Mouse (Mus musculus) lung, embryonic 15.5 days (tissue): ENCODE results near the gene Tuba1c. TPM values are rescaled to one million over a fixed set of nuclear protein-coding genes. Genes with fewer than 3 reads are reported as not detected.
"Not testable (repeated sequence)": the region's sequence is repeated elsewhere in the genome, so short reads cannot be mapped to it uniquely, and the experiment has no call there.

ENCODE experiments used
- ATAC-seq: fragments of 200-750 bp; cut with Nextera tagmentation; 2 replicates; pipeline ENCODE4 v1.8.0; 2017; ENCODE audit warnings: moderate number of reproducible peaks, borderline replicate concordance; ENCODE audit not compliant: low FRiP score, low TSS enrichment; ENCODE audit errors: extremely low read depth
- H3K27ac ChIP-seq: fragments of 300-500 bp; sonication (generic); 2 replicates; pipeline ENCODE4 v1.5.1; 2015; ENCODE audit warnings: moderate library complexity, mild to moderate bottlenecking, inconsistent platforms
- H3K27me3 ChIP-seq: fragments of 300-500 bp; sonication (generic); 2 replicates; pipeline ENCODE4 v1.6.1; 2015; ENCODE audit warnings: inconsistent platforms
- H3K36me3 ChIP-seq: fragments of 300-500 bp; sonication (generic); 2 replicates; pipeline ENCODE4 v1.6.1; 2015; ENCODE audit warnings: inconsistent platforms
- H3K4me1 ChIP-seq: fragments of 300-500 bp; sonication (generic); 2 replicates; pipeline ENCODE4 v1.6.1; 2015; ENCODE audit warnings: inconsistent platforms
- H3K4me2 ChIP-seq: fragments of 300-500 bp; sonication (generic); 2 replicates; pipeline ENCODE4 v1.6.1; 2015; ENCODE audit warnings: inconsistent platforms, mild to moderate bottlenecking, moderate library complexity
- H3K4me3 ChIP-seq: fragments of 300-500 bp; sonication (generic); 2 replicates; pipeline ENCODE4 v1.5.1; 2015; ENCODE audit warnings: mild to moderate bottlenecking, inconsistent platforms
- H3K9ac ChIP-seq: fragments of 300-500 bp; sonication (generic); 2 replicates; pipeline ENCODE4 v1.6.1; 2015; ENCODE audit warnings: inconsistent platforms
- H3K9me3 ChIP-seq: fragments of 300-500 bp; sonication (generic); 2 replicates; pipeline ENCODE4 v1.6.1; 2016; ENCODE audit warnings: inconsistent platforms
- WGBS: fragments of 180-500 bp; shearing (Covaris S2); methylation state at CpG from one replicate; pipeline ENCODE4 v1.1.7; 2015; 5-methylcytosine and 5-hydroxymethylcytosine counted together
- polyA plus RNA-seq: library from polyadenylated mRNA; unstranded; fragments of >200 nt; fragmentation: Nextera tagmentation; extraction: Ambion mirVana; gene quantifications from 2 replicates; pipeline ENCODE4 v1.2.1, GENCODE M21; 2015

Gene Tuba1c
- polyA plus RNA-seq, 1 experiment from 2014 or later: 224 TPM

DNA sequence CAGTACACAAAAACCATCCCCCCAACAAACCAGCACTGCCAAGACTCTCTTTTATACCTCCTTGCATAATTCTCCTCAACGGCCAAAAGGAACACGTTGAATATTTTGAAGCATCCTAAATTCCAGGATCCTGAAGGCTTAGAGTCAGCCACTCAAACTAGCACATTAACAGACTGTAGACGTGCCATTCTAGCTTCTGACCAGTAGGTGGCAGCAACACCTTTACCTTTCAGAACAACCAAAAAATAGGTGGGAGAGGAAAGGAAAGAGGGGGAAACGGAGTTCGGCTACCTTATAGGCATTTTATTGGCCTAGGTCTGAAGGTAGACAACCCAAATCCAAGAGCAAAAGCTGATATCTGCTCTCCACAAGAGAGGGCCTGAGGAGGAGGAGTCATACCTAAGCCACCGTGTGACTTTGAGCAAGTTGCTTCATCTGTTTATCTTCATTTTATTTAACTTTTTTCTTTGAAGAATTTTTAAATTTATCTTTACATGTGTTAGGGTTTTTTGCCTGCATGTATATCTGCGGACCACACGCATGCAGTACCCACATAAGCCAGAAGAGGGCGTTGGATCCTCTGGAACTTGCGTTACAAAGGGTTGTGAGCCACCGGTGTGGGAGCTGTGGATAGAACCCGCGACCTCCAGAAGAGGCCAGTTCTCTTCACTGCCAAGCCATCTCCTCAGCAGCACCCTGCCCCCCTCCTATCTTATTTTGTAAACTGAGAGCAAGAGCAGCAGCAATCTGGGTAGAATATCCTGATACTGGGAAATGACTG lies 20.0 kb downstream of the Tuba1c start:
- no peak for ATAC-seq
- Histone ChIP-seq H3K27me3 (peaks cover 32% of the 10 kb centered on the region), H3K4me1 (peaks cover 7% of the 10 kb centered on the region; the same call in 1 of the 2 replicates), H3K27ac (no peak overlapping the region), H3K9me3 (no peaks in the 10 kb centered on the region), H3K9ac (no peak overlapping the region), H3K36me3 (no peaks in the 10 kb centered on the region), H3K4me3 (no peak overlapping the region), H3K4me2 (no peak overlapping the region)
- 26% methylated on average over 13 of the region's 13 CpGs for WGBS

DNA sequence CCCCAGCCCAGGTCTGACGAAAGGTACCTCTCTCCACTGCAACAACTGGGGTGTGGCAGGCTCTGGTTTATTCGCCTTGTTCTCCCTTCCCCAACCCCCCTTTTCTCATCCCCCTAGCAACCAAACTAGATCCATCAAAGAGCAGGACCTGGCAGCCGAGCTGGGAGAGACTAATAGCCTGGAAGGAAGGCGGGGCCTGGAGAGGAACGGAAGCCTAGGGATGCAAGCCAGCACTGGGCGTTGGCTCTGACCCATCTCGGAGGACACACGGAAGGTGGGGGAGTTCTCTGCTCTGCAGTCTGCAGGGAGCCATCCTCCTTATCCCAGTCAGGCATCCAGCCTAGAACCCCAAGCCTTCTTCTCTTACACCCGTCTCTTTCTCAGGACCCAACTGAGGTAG lies 23.7 kb downstream of the Tuba1c start:
- Histone ChIP-seq H3K4me3 (no peak overlapping the region), H3K9me3 (no peaks in the 10 kb centered on the region), H3K9ac (no peak overlapping the region), H3K27ac (no peak overlapping the region), H3K4me1 (peaks cover 26% of the 10 kb centered on the region), H3K27me3 (peaks cover 69% of the 10 kb centered on the region), H3K36me3 (no peaks in the 10 kb centered on the region), H3K4me2 (no peak overlapping the region)
- no peak for ATAC-seq
- 12% methylated on average over 9 of the region's 9 CpGs for WGBS

DNA sequence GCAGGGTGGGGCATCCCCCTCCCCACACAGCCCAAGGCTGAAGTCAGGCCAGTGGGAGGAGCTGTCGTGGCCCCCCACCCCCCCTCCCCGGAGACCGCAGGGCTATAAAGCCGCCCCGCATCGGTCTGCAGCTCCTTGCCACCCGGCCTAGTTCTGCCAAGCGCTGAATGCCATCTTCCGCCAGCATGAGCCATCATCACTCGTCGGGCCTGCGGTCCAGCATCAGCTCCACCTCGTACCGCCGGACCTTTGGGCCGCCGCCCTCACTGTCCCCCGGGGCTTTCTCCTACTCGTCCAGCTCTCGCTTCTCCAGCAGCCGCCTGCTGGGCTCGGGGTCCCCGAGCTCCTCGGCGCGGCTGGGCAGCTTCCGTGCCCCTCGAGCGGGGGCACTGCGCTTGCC lies 25.3 kb downstream of the Tuba1c start, which contains the start of gene Prph:
Gene Prph (plus strand): TSS at position 135 of the 400 bp plus-strand sequence.
- Histone ChIP-seq H3K4me3 (peak within 1 kb of the TSS; percentile 35), H3K27ac (no peak within 1 kb of the TSS), H3K9ac (0 out of 2 replicates have a peak within 1 kb of the TSS, but pooled peaks have one; percentile 11), H3K4me1 (peaks cover 24% of the 10 kb centered on the region), H3K9me3 (no peaks in the 10 kb centered on the region), H3K36me3 (no peaks in the 10 kb centered on the region), H3K27me3 (peaks cover 81% of the 10 kb centered on the region), H3K4me2 (peak within 1 kb of the TSS; percentile 75)
- 2% methylated on average over 30 of the region's 30 CpGs for WGBS
- no peak for ATAC-seq

DNA sequence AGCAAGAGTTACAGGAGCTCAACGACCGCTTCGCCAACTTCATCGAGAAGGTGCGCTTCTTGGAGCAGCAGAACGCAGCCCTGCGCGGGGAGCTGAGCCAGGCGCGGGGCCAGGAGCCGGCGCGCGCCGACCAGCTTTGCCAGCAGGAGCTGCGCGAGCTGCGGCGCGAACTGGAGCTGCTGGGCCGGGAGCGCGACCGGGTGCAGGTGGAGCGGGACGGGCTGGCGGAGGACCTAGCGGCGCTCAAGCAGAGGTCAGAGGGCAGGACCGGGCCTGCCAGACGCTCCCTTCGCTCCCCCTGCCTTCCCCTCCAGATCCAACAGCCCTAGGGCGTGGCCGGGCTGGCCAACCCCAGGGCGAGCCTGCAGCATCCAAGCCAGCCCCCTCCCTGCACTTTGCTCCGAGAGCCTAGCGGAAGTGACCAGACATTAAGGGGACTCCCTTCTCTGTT lies 25.8 kb downstream of the Tuba1c start:
- H3K4me2 ChIP-seq: peak overlapping the region; percentile 75

DNA sequence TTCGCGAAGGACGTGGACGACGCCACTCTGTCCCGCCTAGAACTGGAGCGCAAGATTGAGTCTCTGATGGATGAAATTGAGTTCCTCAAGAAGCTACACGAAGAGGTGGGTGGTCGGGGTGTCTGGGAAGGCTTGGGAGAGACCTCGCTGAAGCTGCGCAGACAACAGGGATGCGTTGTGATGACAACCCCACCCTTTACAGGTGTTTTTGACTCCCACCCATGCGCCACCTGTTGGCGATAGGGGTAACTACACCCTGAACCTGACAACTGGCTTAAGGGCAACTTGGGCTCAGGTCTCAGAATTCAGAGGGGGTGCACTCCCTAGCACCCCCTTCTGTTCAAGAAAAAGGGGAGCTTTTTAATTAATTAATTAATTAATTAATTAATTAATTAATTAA lies 26.6 kb downstream of the Tuba1c start:
- Histone ChIP-seq H3K27ac (no peak overlapping the region), H3K27me3 (peaks cover 79% of the 10 kb centered on the region), H3K36me3 (no peaks in the 10 kb centered on the region), H3K4me2 (peak overlapping the region; percentile 75; the same call in 1 of the 2 replicates), H3K4me1 (peaks cover 24% of the 10 kb centered on the region), H3K9me3 (no peaks in the 10 kb centered on the region), H3K9ac (no peak overlapping the region), H3K4me3 (peak overlapping the region; percentile 35; the same call in 1 of the 2 replicates)
- ATAC-seq: no peak
- 6% methylated on average over 14 of the region's 14 CpGs for WGBS

More for the DNA sequence above, 25.8 kb downstream of the Tuba1c start:
- Histone ChIP-seq H3K36me3 (no peaks in the 10 kb centered on the region), H3K9me3 (no peaks in the 10 kb centered on the region), H3K9ac (0 out of 2 replicates have a peak overlapping the region, but pooled peaks have one; percentile 11), H3K27ac (no peak overlapping the region), H3K4me1 (peaks cover 24% of the 10 kb centered on the region), H3K27me3 (peaks cover 81% of the 10 kb centered on the region), H3K4me3 (peak overlapping the region; percentile 35)
- under 1% methylated on average over 37 of the region's 37 CpGs for WGBS
- no peak for ATAC-seq

DNA sequence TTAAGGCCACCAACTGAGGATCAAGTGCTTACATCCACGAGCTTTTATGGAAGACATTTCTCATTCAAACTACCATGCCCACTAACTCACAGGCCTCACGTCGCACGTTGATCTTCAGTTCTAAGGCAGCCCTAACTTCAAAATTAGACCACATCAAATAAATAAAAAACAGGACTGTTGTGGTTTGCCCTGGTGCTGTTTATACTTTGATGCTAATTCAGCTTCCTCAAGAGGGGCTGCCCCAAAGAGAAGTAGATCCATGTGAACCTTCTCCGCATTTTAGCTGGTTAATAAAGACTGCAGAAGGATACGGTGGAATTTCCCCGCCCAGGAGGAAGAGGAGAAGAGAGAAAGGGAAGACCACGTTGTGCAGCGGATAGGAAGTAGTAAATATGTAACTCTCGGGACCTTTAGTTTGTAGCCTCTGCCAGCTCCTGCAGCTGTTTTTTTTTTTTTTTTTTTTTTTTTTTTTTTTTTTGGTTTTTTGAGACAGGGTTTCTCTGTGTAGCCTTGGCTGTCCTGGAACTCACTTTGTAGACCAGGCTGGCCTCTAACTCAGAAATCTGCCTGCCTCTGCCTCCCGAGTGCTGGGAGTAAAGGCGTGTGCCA lies 36.0 kb downstream of the Tuba1c start:
- Histone ChIP-seq H3K9ac (no peak overlapping the region), H3K4me1 (no peaks in the 10 kb centered on the region), H3K4me2 (no peak overlapping the region), H3K4me3 (no peak overlapping the region), H3K9me3 (no peaks in the 10 kb centered on the region), H3K27ac (no peak overlapping the region), H3K27me3 (peaks cover 18% of the 10 kb centered on the region), H3K36me3 (no peaks in the 10 kb centered on the region)
- WGBS: 72% methylated on average over 12 of the region's 12 CpGs
- ATAC-seq: no peak

DNA sequence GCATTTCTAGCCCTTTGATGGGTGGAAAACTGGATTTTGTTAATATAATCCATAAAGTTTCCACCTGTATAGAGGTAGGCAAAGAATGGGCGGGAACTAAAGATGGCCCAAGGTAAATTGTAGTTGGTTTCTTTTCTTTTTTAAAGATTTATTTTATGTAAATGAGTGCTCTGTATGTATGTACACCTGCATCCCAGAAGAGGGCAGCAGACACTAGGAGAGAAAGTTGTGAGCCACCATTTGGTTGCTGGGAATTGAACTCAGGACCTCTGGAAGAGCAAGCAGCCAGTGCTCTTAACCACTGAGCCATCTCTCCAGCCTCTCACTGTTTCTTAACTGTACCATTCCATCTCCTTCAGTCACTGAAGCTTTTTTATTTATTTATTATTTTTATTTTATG lies 42.3 kb downstream of the Tuba1c start:
- H3K4me2 ChIP-seq: no peak overlapping the region
- no peaks in the 10 kb centered on the region for H3K9me3 ChIP-seq
- H3K9ac ChIP-seq: no peak overlapping the region
- no peak overlapping the region for H3K4me3 ChIP-seq
- no peaks in the 10 kb centered on the region for H3K27me3 ChIP-seq
- 0 out of 2 replicates have a peak, but pooled peaks cover 6% of the 10 kb centered on the region for H3K36me3 ChIP-seq
- WGBS: 83% methylated on average over 1 of the region's 1 CpGs
- no peak overlapping the region for H3K27ac ChIP-seq
- H3K4me1 ChIP-seq: peaks cover 21% of the 10 kb centered on the region
- no peak for ATAC-seq

DNA sequence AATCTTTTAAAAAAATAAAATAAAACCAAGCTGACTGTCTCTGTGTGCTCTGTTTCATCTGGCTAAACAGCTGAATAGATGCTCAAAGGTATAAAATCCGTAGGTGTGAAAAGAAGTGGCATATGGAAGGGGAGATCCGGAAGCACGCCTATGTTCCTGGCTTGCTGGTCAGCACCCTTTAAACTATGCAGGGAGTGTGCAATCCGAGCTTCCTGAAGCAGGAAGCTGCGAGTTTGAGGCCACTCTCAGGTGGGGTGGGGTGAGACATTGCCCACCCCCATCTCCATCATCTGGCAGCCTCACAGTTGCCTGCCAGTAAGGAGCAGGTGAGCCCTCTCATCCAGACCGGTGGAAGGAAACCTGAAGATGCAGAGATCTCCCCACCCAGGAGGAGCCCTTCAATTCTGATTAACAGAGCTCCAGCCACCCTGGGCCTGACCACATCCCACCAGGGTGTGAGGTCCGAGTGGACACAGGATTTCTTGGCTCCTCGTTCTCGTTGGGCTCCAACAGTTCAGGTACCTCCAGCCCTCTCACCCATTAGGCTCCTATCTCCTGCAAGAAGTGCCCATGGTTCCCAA lies 44.4 kb downstream of the Tuba1c start, which contains the start of gene Troap:
Gene Troap (plus strand): TSS at position 557 of the 581 bp plus-strand sequence.
- Histone ChIP-seq H3K27ac (peak within 1 kb of the TSS; percentile 96), H3K9ac (peak within 1 kb of the TSS; percentile 61), H3K27me3 (no peaks in the 10 kb centered on the region), H3K9me3 (no peaks in the 10 kb centered on the region), H3K4me3 (peak within 1 kb of the TSS; percentile 61), H3K4me1 (peaks cover 27% of the 10 kb centered on the region), H3K4me2 (peak within 1 kb of the TSS; percentile 82), H3K36me3 (peaks cover 25% of the 10 kb centered on the region)
- no peak; the same call in 1 of the 2 replicates for ATAC-seq
- WGBS: 17% methylated on average over 9 of the region's 9 CpGs

DNA sequence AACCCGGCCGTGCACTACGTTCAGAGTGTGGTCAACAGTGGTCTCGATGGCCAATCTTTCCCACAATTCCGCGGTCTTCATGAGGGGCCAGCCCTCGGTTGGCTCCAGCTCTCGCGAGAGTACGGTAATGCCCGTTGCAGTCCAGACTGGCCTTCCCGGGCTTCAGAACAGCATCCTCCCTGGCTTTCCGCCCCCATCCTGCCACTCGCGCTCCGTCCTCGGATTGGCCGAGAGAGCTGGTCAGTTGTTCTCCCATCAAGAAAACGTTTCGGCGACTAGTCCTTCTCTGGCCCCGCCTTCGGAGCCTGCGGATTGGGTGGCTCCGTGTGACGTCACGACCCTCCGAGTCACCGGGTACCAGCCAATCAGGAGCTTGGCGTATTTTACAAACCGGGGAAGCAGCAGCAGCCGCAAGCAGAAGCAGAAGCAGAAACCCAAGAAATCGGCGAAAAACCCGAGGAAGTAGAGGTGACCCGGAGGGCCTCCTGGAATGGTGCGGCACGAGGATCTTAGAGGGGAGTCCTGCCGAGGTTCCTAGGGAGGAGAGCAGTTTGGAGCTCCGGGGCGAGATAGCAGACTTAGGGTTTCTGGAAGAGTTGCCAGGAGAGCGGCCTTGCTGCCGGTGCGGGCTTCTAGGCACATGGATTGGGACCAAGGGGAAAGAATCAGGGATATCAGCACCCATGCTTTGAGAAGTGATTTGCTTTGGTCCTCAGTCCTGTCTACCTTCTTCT lies 45.1 kb downstream of the Tuba1c start:
- H3K4me2 ChIP-seq: peak overlapping the region; percentile 82
- H3K27ac ChIP-seq: peak overlapping the region; percentile 96
- no peaks in the 10 kb centered on the region for H3K9me3 ChIP-seq
- peak overlapping the region; percentile 61 for H3K9ac ChIP-seq
- H3K36me3 ChIP-seq: peaks cover 25% of the 10 kb centered on the region
- no peaks in the 10 kb centered on the region for H3K27me3 ChIP-seq
- WGBS: under 1% methylated on average over 44 of the region's 44 CpGs
- peak overlapping the region; percentile 61 for H3K4me3 ChIP-seq
- ATAC-seq: peak; percentile 98
- peaks cover 27% of the 10 kb centered on the region for H3K4me1 ChIP-seq

DNA sequence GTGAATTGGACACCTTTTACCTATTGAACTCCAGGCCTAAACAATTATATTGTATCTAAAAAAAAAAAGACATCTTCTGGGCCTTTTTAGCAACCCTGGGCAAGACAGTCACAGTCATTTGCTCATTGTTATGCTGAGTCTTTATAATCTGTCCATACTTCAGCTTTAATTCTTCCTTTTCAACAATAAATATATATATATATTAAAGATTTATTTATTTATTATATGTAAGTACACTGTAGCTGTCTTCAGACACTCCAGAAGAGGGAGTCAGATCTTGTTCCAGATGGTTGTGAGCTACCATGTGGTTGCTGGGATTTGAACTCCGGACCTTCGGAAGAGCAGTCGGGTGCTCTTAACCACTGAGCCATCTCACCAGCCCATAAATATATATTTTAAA lies 46.3 kb downstream of the Tuba1c start:
- H3K36me3 ChIP-seq: peaks cover 33% of the 10 kb centered on the region
- 93% methylated on average over 3 of the region's 3 CpGs for WGBS
- not testable (repeated sequence) for H3K9ac ChIP-seq, H3K27ac ChIP-seq, H3K9me3 ChIP-seq, ATAC-seq, H3K27me3 ChIP-seq
- peak overlapping the region; percentile 61 for H3K4me3 ChIP-seq
- peak overlapping the region; percentile 82 for H3K4me2 ChIP-seq
- H3K4me1 ChIP-seq: peaks cover 27% of the 10 kb centered on the region

DNA sequence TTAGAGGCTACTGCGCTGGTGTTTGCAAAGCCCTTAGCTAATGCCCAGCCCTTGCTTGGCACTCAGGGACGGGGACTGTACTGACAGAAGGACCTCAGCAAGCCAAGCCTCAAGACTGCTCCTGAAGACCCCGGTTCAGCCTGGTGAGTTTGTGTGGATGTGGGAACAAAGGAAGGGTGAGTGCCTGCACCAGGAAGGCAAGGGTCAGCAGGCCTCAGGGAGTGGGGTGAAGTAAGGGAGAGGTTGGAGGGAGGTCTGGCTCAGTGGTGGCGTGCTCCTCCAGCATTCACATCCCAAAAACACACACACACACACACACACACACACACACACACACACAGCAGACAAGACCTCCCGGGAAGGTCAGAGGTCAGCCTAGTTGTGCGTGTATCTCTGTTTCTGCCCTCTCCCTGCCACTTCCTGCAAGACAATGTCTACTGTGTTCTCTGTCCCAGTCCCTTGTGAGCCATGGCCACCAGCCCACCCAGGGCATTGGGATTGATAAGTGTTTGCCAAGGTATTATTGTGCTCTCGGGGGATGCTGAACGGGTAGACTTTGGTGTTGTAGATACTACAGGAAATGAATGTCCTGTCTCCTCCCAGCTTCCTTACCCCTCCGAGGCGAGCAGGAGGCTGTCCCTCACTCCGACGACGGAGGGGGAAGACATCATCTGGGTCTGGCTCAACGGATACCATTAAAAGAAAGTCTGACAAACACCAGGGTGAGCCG lies 48.7 kb downstream of the Tuba1c start:
- Histone ChIP-seq H3K36me3 (peaks cover 56% of the 10 kb centered on the region), H3K27me3 (no peaks in the 10 kb centered on the region), H3K9me3 (no peaks in the 10 kb centered on the region), H3K4me1 (peaks cover 27% of the 10 kb centered on the region), H3K9ac (no peak overlapping the region), H3K27ac (no peak overlapping the region), H3K4me2 (no peak overlapping the region), H3K4me3 (no peak overlapping the region)
- WGBS: 69% methylated on average over 15 of the region's 15 CpGs
- ATAC-seq: no peak
